Mouse (Mus musculus): ENCODE measurements around the gene Gm3015.
"Not testable (repeated sequence)": the region's sequence is repeated elsewhere in the genome, so short reads cannot be mapped to it uniquely, and the experiment has no call there.

- TF ChIP-seq HCFC1 (IDR thresholded peaks at IDR 0.05; ENCODE audit: borderline replicate concordance, insufficient read depth, low read length); MAFK (IDR thresholded peaks at IDR 0.05; ENCODE audit: insufficient read depth, low read depth, low read length); ZC3H11A (IDR thresholded peaks at IDR 0.05; ENCODE audit: borderline replicate concordance, low read depth, low read length); ZNF384 (IDR thresholded peaks at IDR 0.05; ENCODE audit: low read depth, low read length): not testable (repeated sequence)
Observed at GRCm38 (mm10) chr14:42797887-42798286, 29.3 kb upstream of the Gm3015 start, which contains the start of gene Gm10377.
